19 mouse cellular contexts compared by ENCODE assay signal in the genomic region with DNA sequence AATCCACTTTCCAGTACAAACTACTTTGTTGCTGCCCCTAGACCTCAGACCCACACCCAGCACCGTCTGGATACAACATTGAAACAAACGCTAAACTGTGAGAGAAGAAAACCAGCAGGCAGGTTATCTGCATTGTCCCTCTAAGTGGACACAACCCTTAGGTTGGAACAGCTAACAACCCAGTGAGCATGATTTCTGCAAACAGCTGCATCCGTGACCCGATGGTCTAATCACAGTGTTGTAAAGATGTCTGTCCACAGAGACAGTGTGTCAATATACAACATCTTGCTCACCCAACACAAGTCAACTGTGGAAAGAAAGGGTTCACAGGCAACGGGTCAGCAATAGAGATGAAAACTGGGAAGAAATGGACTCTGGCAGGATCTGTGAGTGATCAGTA. TPM values are rescaled to one million over a fixed set of nuclear protein-coding genes. Genes with fewer than 3 reads are reported as not detected.
DNase-seq lines count a peak whose midpoint lies in the region; ATAC-seq and TF ChIP-seq lines count a peak whose summit lies in the region.
"Had no signal": no experiment of that assay in that cellular context is flagged by ENCODE, and none has a peak within 500 bp of the region (broad histone marks: within the 10 kb centered on the region; RNA-seq: fewer than 3 reads in every experiment).

No protein-coding gene starts in this region.

- H3K79me2 ChIP-seq in myocyte (ENCODE audit: control insufficient read depth, insufficient read depth), result no peaks in the 10 kb centered on the region

- peak overlapping the region; percentile 96 for H3K4me2 ChIP-seq in heart, embryonic 15.5 days
- peak overlapping the region; percentile 20 for H3K4me2 ChIP-seq in myocyte (ENCODE audit: low read depth)
- no peak overlapping the region for H3K4me2 ChIP-seq in kidney, embryonic 15.5 days
- H3K4me2 ChIP-seq: hindbrain, embryonic 13.5 days; limb, embryonic 12.5 days had no signal

- ATAC-seq in heart, embryonic 15.5 days (replicated peaks; ENCODE audit: insufficient number of reproducible peaks, insufficient read depth, low FRiP score, low read depth), result no peak
- no peak for ATAC-seq in kidney, embryonic 15.5 days (replicated peaks; ENCODE audit: low FRiP score)
- ATAC-seq: forebrain, embryonic 14.5 days had no signal

- intact Hi-C loops in heart, postnatal 25 days (cut with DNase I), result no loop called here

- 24% methylated on average over 5 of the region's 5 CpGs for WGBS in lung, adult 2 months
- WGBS in heart, embryonic 15.5 days, result 23% methylated on average over 5 of the region's 5 CpGs
- 50% methylated on average over 5 of the region's 5 CpGs for WGBS in kidney, embryonic 15.5 days

- no peak for TF ChIP-seq POLR2A in lung, adult 2 months (IDR thresholded peaks at IDR 0.05; ENCODE audit: borderline replicate concordance, extremely low read depth, low read depth, low read length)
- no peak for TF ChIP-seq POLR2A in myocyte (IDR thresholded peaks at IDR 0.05; ENCODE audit: insufficient read length, low read depth)

- H3K27me3 ChIP-seq in heart, embryonic 15.5 days, result peaks cover 7% of the 10 kb centered on the region
- peaks cover 16% of the 10 kb centered on the region for H3K27me3 ChIP-seq in myocyte (ENCODE audit: control insufficient read depth, insufficient read depth, insufficient read length)
- H3K27me3 ChIP-seq in kidney, embryonic 15.5 days, result peaks cover 53% of the 10 kb centered on the region

- no peak overlapping the region for H3ac ChIP-seq in myocyte (ENCODE audit: control insufficient read depth, insufficient read length)

- H3K9ac ChIP-seq in heart, embryonic 15.5 days, result no peak overlapping the region
- H3K9ac ChIP-seq in kidney, embryonic 15.5 days, result no peak overlapping the region
- H3K9ac ChIP-seq: hindbrain, embryonic 13.5 days; limb, embryonic 12.5 days had no signal

- no peak overlapping the region for H3K4me3 ChIP-seq in lung, adult 2 months (replicated peaks; ENCODE audit: extremely low read depth, low read depth, low read length)
- peak overlapping the region; percentile 21 for H3K4me3 ChIP-seq in heart, embryonic 15.5 days
- H3K4me3 ChIP-seq in myocyte, result no peak overlapping the region
- no peak overlapping the region for H3K4me3 ChIP-seq in kidney, embryonic 15.5 days (replicated peaks)
- H3K4me3 ChIP-seq: hindbrain, embryonic 13.5 days; limb, embryonic 12.5 days had no signal

- peaks cover 8% of the 10 kb centered on the region for H3K4me1 ChIP-seq in lung, adult 2 months (ENCODE audit: control insufficient read depth, insufficient read depth, low read length)
- H3K4me1 ChIP-seq in heart, embryonic 15.5 days (replicated peaks), result peaks cover 18% of the 10 kb centered on the region
- peaks cover 16% of the 10 kb centered on the region for H3K4me1 ChIP-seq in kidney, embryonic 15.5 days

- H3K27ac ChIP-seq in heart, embryonic 15.5 days, result peak overlapping the region; percentile 74
- no peak overlapping the region for H3K27ac ChIP-seq in kidney, embryonic 15.5 days
- H3K27ac ChIP-seq: hindbrain, embryonic 13.5 days; limb, embryonic 12.5 days had no signal

- no peaks in the 10 kb centered on the region for H3K9me3 ChIP-seq in heart, embryonic 15.5 days (replicated peaks)
- 0 out of 2 replicates have a peak, but pooled peaks cover 2% of the 10 kb centered on the region for H3K9me3 ChIP-seq in kidney, embryonic 15.5 days (replicated peaks)
- H3K9me3 ChIP-seq: hindbrain, embryonic 13.5 days had no signal

- peak; percentile 84 for DNase-seq in heart, adult 11 months
- DNase-seq in heart, postnatal 25 days (ENCODE audit: low spot score), result no peak
- peak; percentile 29 for DNase-seq in lung, adult 2 months
- no peak for DNase-seq in lung, postnatal 4 days
- DNase-seq in urinary bladder, postnatal 36 days (ENCODE audit: low spot score in 2 of 2), result no peak
- DNase-seq: adrenal gland, adult 8-10 months; cerebellum, adult 11-12 months; cerebellum, postnatal 25 days; gastrocnemius, postnatal 36 days; kidney, adult 2 months; kidney, postnatal 25 days; right cerebral cortex, postnatal 25 days; thymus, adult 18-20 months had no signal

- no peak for TF ChIP-seq CTCF in lung, adult 2 months (IDR thresholded peaks at IDR 0.05; ENCODE audit: insufficient read depth, low read length)

- H3K36me3 ChIP-seq in heart, embryonic 15.5 days, result no peaks in the 10 kb centered on the region
- H3K36me3 ChIP-seq in myocyte (ENCODE audit: control insufficient read depth, insufficient read depth), result no peaks in the 10 kb centered on the region
- no peaks in the 10 kb centered on the region for H3K36me3 ChIP-seq in kidney, embryonic 15.5 days
- H3K36me3 ChIP-seq: hindbrain, embryonic 13.5 days; limb, embryonic 12.5 days had no signal

TF ChIP-seq in myocyte, 11 proteins besides CTCF, POLR2A, EP300 and RAD21:
- TF ChIP-seq MYOG (IDR thresholded peaks at IDR 0.05; ENCODE audit: control insufficient read depth in 1 of 3, insufficient read depth in 1 of 3, insufficient read length in 2 of 3, low read depth in 2 of 3), result no peak
- peak in 2 of 3 experiments; percentile 36 to 38 for TF ChIP-seq MYOD1 (IDR thresholded peaks at IDR 0.05; ENCODE audit: control insufficient read depth in 1 of 3, insufficient read length in 2 of 3, low read depth in 2 of 3)

RNA-seq across cellular contexts. Expression of gene Tbc1d30, which starts 1.8 kb away (rescaled TPM):
- 1 to 10 TPM; 2.0 to 3.0 TPM for total RNA-seq in heart, postnatal 25 days (2021)
- polyA plus RNA-seq in lung, adult 2 months (2012; rRNA removed), result 11.4 and 14.1 TPM in 2 replicates
- polyA plus RNA-seq in heart, embryonic 15.5 days (2015; fragmentation: Nextera tagmentation; extraction: Ambion mirVana), result 1.4 and 2.3 TPM in 2 replicates
- polyA plus RNA-seq in myocyte (2012; fragmentation: generic; extraction: Trizol), result not detected
- polyA plus RNA-seq in kidney, embryonic 15.5 days (2015; fragmentation: Nextera tagmentation; extraction: Ambion mirVana), result 0.33 and 0.57 TPM in 2 replicates

RNA-seq across cellular contexts. Expression of gene Gns, which starts 15.6 kb away (rescaled TPM):
- total RNA-seq in heart, postnatal 25 days (2021), result 10 to 100 TPM; 67.8 to 72.4 TPM
- polyA plus RNA-seq in lung, adult 2 months (2012; rRNA removed), result 149 and 280 TPM in 2 replicates
- polyA plus RNA-seq in heart, embryonic 15.5 days (2015; fragmentation: Nextera tagmentation; extraction: Ambion mirVana), result 28.6 and 33.1 TPM in 2 replicates
- 81.4 TPM for polyA plus RNA-seq in myocyte (2012; fragmentation: generic; extraction: Trizol)
- polyA plus RNA-seq in kidney, embryonic 15.5 days (2015; fragmentation: Nextera tagmentation; extraction: Ambion mirVana), result 41.5 and 46.0 TPM in 2 replicates

Comparison
In these comparisons a context has a peak if more than half of its experiments do, and no peak if none do; other contexts are left out.
1. DNase-seq: peak in heart, adult 11 months (single experiment) and lung, adult 2 months (single experiment); none in heart, postnatal 25 days (single experiment), lung, postnatal 4 days (0 of 2) and urinary bladder, postnatal 36 days (0 of 2).